Mouse (Mus musculus) brain, adult 2 months (tissue): Measurements from ENCODE around the gene Cflar.
"Not testable (repeated sequence)": the region's sequence is repeated elsewhere in the genome, so short reads cannot be mapped to it uniquely, and the experiment has no call there.

Experiments used
- DNase-seq: peaks from one replicate; pipeline ENCODE4 v3.0.0; 2011; ENCODE audit warnings: low read depth, low spot score

Gene Cflar

GRCm38 (mm10) chr1:58711365-58712016, at the start of gene Cflar:
Cflar (plus strand) TSS chr1:58711508.
- DNase-seq = peak; percentile 68

GRCm38 (mm10) chr1:58662671-58663070, 48.6 kb upstream of the Cflar start:
- DNase-seq = not testable (repeated sequence)

GRCm38 (mm10) chr1:58663365-58663764, 47.9 kb upstream of the Cflar start:
- DNase-seq = peak; percentile 17

GRCm38 (mm10) chr1:58668191-58668590, 43.1 kb upstream of the Cflar start:
- no peak for DNase-seq

GRCm38 (mm10) chr1:58669635-58670034, 41.7 kb upstream of the Cflar start:
- DNase-seq = not testable (repeated sequence)

GRCm38 (mm10) chr1:58672116-58672515, 39.2 kb upstream of the Cflar start:
- no peak for DNase-seq

DNA sequence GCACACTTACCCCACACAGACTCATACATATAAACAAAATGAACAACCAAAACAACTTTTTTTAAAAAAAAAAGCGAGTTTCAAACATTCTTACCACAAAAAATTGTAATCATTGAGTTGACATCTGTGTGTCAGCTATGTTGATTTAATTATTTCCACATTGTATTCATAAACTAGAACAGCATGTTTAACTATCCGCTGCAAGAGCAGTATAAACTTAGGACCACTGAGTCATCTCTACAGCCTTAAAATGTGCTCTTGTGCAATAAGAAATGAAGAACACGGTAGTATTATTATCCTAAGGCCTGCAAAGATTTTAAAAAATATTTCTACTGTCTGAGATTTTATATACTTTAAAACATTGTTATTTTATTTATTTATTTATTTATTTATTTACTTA, 36.3 kb upstream of the Cflar start:
- DNase-seq = no peak

- peak; percentile 41 for DNase-seq
Measured at GRCm38 (mm10) chr1:58677575-58677974, 33.7 kb upstream of the Cflar start.

- not testable (repeated sequence) for DNase-seq
Measured at GRCm38 (mm10) chr1:58678412-58678811, 32.9 kb upstream of the Cflar start.

- DNase-seq = no peak
Measured at GRCm38 (mm10) chr1:58689426-58689825, 21.9 kb upstream of the Cflar start.

DNA sequence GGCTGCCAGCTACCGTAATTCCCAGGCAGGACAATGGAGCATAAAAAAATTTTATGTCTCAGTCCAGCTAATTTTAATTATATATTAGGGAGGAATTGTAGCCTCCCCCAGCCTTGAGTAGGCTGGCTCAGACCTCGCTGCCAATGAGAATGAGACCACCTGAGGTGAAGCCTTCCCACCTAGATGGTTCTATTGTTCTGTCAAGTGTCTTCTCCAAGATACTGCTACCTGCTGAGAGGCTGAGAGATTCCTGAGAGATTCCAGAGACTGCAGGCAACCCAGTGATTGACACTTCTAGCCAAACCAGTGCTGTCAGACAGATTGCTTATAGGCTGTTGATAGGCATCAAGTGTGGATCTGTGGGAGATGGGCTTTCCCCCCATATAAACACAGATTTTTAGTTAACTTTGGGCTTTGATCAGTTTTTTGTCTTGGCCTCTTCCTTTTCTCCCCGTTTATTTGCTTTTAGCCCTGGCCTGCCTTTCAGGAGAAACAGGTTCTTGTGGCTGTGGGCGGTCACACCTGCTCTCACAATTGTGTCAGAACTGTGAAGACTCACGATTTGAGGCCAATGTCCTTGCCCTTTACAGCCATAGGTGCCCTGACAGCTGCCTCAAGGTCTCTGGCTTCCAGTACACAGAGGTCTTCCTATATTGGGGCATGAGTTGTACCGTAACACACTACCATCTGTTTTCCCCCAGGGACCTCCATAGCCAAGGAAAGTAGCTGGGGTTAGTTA, 21.1 kb upstream of the Cflar start:
- DNase-seq = no peak

DNA sequence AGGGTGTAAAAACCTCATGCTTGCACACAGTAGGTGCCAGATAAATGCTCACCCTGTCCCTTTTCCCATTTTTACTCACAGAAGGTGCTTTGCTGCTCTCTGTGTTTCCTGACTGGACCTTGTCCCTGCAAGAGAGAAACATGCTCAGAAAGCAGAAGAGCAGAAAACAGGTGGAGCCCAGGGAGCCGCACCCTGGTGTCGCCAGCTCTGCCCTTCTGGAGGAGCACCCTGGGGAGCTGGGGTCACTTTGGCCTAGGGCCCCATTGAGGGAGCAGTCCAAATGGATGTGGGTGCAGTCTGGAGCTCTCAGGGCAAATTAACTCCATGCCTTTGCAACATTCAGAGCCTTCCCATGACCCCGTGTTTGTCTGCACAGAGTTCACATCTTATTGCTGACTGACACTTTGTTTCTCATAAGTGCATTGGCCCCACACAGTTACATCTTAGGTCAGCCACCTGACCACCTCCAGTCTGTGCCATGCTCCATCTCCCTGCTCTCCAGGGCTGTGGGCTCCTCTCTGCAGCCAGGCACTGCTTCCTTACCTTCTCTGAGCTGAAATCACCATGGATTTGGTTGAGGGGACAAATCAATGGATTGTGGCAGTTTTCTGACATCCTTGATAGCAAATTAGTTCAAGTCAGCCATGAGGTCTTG, 20.3 kb upstream of the Cflar start:
- DNase-seq = not testable (repeated sequence)

GRCm38 (mm10) chr1:58691718-58692117, 19.6 kb upstream of the Cflar start:
- not testable (repeated sequence) for DNase-seq

DNA sequence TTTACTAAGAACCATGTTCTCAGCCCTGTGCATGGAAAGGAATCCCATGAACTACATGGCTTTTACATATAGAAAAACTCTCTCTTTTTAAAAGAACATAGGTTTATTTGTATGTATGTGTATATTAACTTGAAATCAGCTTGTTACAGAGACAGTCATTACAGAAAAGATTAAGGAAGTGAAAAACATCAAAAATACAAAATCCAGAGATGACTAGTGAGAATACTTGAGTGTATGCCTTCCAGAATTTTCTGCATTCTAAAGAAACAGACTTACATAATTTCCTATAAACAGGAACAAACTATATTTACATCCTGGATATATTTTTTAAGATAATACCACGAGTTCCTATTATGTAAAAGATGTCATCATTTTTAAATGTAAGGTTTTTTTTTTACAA, 17.6 kb upstream of the Cflar start:
- no peak for DNase-seq

- DNase-seq = not testable (repeated sequence)
Measured at GRCm38 (mm10) chr1:58695810-58696209, 15.5 kb upstream of the Cflar start, which contains the start of gene Als2cr12. Als2cr12 (minus strand) TSS chr1:58695989.

DNA sequence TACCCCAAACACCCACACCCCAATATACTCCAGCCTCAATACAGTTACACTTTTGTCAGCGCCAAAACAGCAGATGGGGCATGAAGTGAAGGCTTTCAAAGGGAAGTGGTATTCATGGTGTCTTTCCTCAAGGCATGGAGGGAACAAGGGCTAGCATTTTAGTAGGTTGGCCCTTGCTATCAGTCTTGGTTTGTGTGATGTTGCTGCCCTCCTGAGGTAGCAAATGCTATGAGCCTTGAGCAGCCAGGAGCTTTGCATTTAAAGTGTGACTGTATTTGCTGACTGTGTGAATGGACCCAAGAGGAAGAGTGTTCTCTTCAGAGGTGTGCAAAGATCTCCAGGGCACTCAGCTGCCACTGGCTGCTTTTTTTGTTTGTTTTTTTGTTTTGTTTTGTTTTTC, 13.7 kb upstream of the Cflar start:
- peak; percentile 76 for DNase-seq

DNA sequence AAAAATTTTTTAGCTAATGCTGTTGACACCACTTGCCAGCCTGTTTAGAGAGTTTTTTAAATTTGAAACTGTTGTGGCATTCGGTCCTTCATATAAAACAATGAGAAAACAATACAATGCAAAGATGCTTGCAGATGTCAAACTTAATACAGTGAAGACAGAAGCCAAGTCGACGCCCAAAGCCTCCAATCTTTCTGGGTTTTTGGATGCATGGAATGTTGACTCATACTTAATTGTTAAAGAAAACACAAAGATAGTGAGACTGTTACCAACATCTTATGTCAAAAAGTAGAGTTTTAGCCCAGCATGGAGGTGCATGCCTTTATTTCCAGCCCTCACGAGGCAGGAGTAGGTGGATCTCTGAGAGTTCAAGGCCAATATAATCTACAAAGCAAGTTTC, 12.5 kb upstream of the Cflar start:
- no peak for DNase-seq

- DNase-seq = no peak
Measured at GRCm38 (mm10) chr1:58699988-58700387, 11.3 kb upstream of the Cflar start.

DNA sequence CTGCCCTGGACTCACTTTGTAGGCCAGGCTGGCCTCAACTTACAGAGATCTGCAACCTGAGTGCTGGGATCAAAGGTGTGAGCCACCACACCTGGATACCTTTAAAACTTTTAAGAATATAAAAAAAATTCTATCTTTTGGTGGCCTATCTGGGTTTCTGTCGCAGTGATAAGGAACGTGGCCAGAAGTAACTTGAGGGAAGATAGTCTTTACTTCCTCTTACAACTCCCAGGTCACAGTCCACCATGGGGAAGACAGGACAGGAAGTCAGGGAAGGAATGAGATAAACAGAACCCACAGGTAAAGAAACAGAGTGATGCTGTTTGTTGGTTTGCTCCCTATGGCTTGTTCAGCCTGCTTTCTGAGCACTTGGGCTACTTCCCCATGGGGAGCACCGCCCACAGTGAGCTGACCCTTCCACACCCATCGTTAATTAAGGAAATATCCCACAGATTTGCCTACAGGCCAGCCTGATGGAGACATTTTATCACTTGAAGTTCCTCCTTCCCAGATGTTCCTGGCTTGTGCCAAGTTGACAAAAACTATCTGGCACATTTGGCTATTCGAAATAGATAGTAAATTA, 10.6 kb upstream of the Cflar start:
- DNase-seq = not testable (repeated sequence)

- not testable (repeated sequence) for DNase-seq
Measured at GRCm38 (mm10) chr1:58710043-58710442, 1.3 kb upstream of the Cflar start.

DNA sequence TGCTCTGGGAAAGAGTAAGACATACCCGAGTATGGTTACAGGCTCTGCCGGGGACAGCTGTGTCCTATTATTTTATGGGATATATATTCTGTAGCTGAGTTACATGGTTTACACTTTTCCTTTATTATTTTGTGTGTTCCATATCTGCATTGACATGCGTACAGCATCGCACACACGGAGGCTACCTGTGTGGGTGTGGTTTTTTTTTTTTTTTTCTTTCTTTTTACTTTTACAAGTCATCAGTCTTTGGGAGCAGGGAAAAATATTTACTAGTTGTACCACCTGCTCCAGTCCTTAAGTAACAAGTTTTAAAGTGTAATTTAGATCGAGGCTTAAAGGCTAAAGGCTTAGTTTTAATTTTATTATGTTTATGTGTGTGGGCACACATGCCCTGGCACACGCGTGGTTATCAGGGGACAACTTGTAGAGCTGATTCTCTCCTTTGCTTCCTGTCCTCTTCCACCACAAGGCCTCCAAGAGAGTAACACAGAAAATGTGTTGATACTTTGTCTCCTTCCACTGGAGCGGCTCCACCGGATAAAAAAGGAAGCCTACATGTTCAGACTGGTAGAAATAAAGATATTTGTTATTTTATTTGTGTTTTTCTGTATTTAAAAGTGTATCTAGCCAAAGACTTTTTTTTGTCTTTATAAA, 470 bp upstream of the Cflar start:
- DNase-seq = peak; percentile 23
